Mouse (Mus musculus) v-Abl transformed pro-B cells (cell line): Measurements from ENCODE around the gene BC051142.
"Not testable (repeated sequence)": the region's sequence is repeated elsewhere in the genome, so short reads cannot be mapped to it uniquely, and the experiment has no call there.

Experiments used
- in situ Hi-C, 2 experiments: fragments of 400-800 bp; cut with MboI; formaldehyde crosslinking; loops; one replicate each; pipeline ENCODE4 v1.15.1; 2025; ENCODE audit not compliant: unreplicated experiment in 2 of 2

Gene BC051142

DNA sequence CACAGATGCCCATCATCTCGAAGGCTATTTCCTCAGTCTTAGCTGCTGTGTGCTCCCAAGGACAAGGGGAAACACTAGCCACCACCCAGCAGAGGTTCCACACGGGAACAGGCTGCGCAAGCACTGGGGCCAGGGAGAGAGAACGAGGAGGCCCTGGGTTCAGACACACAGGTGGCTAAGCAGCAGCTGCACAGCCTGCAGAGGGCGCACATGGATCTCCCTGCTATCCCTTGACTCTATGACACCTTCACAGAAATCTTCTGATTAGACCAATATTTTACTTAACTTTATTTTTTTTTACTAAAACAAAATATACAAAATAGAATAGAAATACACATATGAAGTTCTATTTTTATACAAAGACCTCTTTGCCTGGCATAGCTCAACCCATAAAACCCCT, 1.3 kb upstream of the BC051142 start:
- in situ Hi-C loops = no loop called here

DNA sequence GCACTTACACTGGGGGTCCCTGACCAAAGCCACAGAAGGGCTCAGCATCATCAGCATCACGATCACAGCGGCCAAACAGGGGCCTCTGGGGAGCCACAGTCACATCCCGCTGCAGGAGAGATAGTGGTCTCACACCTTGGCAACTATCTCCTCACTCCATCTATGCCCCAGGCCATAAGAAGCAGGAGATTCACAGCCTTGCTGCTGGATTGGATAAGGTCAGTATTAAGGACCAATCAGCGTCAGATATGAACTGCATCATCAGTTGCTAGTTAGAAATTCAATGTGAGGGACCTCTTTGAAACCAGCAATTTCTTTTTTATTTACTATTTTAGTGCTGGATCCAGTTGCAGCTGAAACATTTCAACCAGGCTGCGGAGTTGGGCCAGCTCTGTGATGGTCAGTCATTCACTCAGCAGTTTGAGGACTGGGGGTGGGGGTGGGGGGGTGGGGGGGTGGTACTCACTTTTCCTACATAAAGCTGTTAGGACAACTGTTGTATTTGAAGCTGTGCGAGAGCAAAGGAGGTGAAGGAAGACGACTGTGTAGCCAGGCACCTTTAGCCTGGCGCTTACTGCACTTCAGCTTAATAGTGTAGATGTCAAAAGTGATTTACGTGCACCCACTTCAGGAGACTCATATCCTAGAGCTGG, 436 bp upstream of the BC051142 start:
- in situ Hi-C loops = no loop called here

DNA sequence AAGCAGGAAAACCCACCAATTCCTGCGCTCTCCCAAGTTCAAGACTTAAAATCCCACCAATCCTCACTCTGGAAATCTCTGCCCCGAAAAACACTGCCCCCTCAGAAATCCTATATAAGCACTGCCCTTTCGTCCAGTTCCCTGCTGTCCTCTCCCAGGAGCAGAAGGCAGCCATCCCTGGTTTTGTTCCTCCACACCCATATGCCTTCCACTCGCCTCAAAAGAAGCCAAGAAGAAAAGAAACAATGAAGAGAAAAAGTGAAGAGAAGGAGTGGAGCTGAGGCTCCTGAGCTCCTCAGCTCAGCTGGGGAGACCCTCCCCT, 735 bp downstream of the BC051142 start:
- in situ Hi-C loops = no loop called here

DNA sequence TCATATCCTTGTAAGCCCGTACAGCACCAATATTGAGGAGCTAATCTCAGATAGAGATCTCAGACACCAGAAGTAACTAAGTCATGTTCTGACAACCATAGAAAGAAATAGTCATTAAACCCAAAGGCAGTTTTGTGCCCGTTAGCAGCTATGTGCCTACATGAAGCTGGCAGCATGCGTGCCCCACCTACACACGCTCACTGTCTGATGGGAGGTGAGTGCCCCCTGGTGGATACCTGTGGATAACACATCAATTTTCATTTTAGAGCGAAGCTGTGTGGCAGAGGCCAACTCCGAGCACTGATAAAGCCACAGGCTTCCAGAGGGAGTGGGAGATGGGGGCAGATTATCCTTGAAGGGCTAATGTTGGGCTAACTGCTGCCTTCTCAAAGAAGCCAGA, 12.5 kb downstream of the BC051142 start:
- in situ Hi-C loops = loop anchor here (10.0 to 25.0 kb wide), 2 partner anchors 166 to 549 kb away; partner anchors contain the start of gene Gm7029 (in 1 of the 2)

DNA sequence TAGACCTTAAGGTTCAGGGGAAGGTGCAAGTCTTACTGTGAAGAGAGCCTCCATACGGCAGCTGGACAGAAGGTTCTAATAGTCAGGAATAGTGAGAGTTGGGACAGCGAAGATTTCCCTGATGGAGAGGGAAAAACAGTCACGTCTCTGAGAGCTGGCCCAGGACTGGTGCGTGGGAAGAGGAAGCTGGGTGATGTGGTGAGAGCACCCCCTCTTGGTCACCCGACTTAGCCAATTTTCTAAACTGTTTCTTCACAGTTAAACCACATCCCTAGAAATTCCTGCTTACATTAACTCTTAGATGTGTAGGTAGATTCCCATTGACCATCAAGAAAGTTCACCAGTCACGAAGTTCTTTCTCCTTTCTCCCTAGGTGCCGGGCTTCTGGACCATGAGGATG, 21.4 kb downstream of the BC051142 start:
- in situ Hi-C loops = loop anchor here in 1 of 2 experiments (25.0 kb wide), 1 partner anchor 558 kb away; the partner anchor contains the start of gene Gm7029

DNA sequence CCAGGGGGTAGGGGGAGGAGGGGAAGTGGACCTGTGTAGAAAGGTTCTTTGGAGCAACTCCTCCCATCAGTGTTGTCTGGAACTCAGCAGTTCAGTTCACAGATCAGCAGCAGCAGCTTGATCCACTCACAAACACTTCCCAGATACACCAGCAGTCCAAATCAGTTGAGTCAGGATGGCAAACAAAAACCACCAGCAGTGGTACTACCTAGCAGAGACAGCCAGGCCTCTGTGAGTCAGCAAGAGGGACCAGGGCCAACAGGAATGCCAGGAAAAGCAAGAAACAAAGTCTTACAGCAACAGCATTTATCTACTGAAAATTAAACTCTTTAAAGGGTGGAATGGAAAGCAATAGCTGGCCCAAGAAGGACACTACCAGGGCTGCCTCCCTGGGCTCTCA, 29.0 kb downstream of the BC051142 start:
- in situ Hi-C loops = loop anchor here in 1 of 2 experiments (25.0 kb wide), 1 partner anchor 285 kb away; no protein-coding TSS in a partner anchor

DNA sequence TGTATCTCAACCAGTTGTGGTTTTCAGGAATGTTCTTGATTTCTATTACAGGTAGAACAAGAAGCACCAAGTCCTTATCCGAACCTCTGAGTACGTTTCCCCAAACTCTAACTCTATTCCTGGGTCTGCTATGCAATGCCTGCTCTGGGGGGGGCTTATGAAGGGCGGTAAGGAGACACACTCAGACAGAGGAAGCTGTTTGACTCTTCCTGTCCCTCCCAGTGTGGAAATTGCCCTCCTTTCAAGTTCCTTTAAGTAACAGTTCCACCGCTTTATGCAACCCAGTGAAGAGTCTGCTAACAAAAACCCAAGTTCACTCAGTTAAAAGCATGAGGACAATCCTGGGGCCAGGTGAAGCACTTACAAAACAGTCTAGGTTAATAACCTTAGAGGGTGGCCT, 38.5 kb downstream of the BC051142 start:
- in situ Hi-C loops = loop anchor here (10.0 to 25.0 kb wide), 3 partner anchors 108 to 275 kb away; no protein-coding TSS in a partner anchor

DNA sequence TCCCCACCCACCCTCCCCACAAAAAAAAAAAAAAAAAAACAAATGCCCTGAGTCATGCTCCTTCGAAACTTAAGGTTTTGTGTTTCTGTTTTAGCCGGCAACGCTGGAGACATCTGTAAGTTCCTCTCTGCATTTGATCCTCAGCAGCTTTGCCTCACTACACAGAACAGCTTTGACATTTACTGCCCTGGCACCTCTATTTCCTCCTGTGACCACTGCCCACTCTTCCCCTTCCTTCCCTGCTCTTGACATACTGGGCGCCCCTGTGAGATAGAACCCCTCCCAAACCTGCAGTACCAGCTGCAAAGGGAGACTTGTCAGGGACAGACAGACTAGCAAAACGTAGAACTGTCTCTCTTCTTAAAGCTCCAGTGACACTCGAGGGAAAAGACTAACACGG, 39.0 kb downstream of the BC051142 start:
- in situ Hi-C loops = loop anchor here (10.0 to 25.0 kb wide), 3 partner anchors 107 to 275 kb away; no protein-coding TSS in a partner anchor

DNA sequence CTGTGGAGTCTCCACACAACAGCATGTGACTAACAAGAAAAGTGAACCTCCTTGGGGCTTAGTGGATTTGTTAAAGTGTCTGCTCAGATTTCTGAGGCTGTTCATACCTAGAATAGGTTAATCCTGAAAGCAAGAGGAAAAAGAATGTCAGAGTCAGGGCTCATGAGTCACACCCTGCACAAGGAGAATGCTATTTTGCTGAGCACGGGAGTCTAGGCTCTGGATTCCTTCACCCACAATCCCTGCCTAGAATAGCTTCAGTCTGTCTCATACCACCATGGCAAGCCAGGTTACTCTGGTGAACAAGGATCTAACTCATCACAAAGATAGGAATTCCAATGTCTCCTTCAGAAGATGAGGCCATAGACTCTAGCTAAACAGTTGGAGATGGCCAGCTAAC, 40.0 kb downstream of the BC051142 start:
- in situ Hi-C loops = loop anchor here (10.0 to 25.0 kb wide), 3 partner anchors 106 to 274 kb away; no protein-coding TSS in a partner anchor

DNA sequence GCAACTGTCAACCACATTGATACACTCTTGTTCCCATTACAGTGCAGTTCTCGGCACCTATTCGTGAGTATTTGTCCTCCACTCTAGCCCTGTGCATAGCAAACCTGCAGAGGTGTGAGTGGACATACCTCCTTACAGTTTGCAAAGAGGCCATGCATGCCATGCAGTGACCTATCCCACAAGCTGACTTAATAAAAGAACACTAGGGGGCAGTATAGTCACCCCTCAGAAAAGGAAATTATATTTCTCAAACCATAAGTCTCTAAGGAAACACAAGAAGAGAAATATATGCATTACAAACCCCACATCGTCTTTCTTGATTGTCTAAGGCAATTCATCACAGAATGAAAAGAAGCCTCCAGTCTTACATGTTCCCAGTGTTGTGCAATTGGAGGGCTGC, 41.2 kb downstream of the BC051142 start:
- in situ Hi-C loops = loop anchor here (5.0 to 25.0 kb wide), 4 partner anchors 105 to 273 kb away; partner anchors contain the start of gene Egfl8 (in 2 of the 2)

DNA sequence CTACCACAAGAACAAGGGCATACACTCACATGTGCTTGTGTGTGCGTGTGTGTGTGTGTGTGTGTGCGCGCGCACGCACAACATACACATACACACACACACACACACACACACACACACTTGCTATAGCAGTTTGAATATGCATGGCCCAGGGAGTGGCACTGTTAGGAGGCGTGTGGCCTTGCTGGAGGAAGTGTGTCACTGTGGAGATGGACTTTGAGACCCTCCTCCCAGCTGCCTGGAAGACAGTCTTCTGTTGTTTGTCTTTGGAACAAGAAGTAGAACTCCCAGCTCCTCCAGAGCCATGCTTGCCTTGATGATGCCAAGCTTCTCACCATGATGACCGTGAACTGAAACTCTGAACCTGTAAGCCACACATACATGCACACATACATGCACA, 43.4 kb downstream of the BC051142 start:
- in situ Hi-C loops = loop anchor here (5.0 to 25.0 kb wide), 2 partner anchors 175 to 270 kb away; partner anchors contain the start of gene Egfl8 (in 2 of the 2)

DNA sequence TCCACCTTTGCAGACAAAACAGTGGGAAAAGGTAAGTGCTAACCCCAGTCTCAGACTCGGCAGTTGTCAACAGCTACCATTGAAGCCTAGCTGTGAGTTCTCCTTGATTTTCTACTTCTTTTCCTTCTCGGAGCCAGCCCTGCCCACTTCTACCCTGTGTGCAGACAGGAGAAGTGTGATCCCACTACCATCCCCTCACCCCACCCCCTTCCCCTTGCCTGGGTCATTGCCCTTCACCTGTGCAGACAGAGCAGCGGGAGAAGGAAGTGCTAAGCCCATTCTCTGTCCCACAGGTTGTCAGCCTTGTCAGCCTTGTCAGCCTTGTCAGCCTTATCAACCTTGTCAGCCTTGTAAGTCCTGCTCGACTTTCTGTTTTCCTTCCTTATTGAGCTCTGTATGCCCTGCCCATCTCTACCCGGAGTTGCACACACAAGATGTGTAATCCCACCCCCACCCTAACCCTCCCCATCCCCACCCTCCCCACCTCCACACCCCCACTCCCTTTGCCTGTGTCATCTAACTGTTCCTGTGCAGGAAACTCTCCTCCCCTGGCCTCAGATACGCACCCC, 49.9 kb downstream of the BC051142 start:
- in situ Hi-C loops = loop anchor here in 1 of 2 experiments (25.0 kb wide), 1 partner anchor 264 kb away; no protein-coding TSS in a partner anchor

DNA sequence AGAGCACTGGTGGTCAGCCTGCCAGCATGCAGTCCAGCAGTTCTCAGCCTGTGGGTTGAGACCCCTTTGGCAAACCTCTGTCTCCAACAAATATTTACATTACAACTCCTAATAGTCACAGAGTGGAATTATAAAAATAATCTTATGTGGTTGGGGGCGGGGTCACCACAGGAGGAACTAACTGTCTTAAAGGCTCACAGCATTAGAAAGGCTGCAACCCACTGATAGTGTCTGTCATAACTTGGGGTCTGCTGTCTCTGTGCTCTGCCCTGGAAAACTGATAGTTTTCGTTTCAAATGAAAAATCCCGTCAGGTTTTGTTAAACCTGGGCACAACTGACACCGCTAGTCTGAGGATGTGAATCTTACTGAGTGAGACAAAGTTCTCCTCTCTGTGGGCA, 59.0 kb downstream of the BC051142 start:
- in situ Hi-C loops = no loop called here

DNA sequence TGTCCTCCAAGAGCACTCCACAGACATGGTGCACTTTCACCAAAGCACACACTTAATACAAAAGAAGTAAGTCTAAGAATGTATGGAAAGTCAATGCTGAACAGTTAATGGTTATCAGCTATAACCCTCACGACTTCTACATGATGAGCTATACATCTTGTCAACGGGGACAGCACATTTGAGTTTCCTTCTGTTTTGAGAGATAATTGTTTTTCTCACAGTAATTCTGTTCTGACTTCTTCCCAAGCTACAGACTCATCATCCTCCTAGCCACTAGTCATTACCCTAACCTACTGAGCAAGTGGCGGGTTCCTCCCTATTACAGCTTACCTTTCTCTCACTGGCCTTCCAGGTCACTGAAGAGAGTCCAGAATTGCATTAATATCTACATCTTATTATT, 60.6 kb downstream of the BC051142 start:
- in situ Hi-C loops = no loop called here

DNA sequence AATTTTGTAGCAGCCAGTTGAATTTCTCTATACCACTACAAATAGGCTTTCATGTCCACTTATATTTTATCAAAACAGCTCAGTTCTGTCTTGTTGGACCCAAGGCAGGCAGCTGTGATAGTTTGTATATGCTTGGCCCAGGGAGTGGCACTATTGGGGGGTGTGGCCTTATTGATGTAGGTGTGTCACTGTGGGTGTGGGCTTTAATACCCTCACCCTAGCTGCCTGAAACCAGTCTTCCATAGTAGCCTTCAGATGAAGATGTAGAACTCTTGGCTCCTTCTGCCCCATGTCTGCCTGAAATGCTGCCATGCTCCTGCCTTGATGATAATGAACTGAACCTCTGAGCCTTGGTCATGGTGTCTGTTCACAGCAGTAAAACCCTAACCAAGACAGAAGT, 67.3 kb downstream of the BC051142 start:
- in situ Hi-C loops = not testable (repeated sequence)

DNA sequence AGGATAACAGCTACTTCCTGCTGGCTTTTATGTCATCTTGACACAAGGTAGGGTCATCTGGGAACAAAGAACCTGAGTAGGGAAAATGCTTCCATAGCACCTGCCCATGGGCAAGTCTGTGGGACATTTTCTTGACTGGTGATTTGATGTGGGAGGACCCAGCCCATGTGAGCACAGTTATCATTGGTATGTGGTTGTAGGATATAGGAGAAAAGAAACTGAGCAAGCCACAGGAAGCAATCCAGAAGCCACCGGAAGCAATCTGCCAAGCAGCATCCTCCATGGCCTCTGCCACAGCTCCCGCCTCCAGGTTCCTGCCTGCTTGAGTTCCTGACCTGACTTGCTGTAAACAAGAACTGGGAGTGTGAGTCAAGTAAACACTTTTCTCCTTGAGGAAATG, 71.9 kb downstream of the BC051142 start:
- in situ Hi-C loops = no loop called here

DNA sequence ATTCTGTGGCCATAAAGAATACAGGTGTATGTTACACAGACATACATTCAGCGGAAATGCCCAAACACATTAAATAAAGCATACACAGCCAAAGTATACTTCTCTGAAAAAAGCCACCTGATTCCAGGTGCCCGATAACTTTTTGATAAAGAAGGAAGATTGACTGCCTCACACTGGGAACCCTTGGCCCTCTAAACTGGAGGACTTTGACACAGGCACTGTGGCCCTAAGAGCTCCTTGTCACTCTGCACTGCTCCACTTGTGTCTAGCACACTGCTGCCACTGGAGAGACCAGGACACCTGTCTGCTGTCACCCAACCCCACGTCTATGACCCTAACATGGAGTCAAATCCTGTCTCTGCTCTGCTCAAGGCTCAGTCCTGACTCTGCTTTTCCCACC, 76.4 kb downstream of the BC051142 start:
- in situ Hi-C loops = no loop called here

DNA sequence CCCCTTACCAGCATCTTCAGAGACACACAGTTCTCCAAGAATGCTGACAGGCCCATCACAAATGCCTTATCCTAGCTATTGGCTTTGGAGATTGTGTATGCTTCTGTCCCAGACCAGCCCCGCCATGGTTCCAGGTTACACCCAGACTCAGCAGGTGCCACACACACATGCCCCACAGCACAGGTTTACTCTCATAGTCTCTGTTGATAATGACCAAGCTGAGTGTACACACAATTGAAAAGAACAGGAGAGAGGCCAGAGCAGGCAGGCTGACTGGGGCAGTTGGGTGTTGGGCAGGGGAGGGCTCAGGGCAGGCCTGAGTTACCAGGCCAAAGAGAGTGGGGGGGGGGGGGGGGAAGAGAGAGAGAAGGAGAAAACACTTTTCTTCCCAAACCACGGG, 77.8 kb downstream of the BC051142 start:
- in situ Hi-C loops = no loop called here

DNA sequence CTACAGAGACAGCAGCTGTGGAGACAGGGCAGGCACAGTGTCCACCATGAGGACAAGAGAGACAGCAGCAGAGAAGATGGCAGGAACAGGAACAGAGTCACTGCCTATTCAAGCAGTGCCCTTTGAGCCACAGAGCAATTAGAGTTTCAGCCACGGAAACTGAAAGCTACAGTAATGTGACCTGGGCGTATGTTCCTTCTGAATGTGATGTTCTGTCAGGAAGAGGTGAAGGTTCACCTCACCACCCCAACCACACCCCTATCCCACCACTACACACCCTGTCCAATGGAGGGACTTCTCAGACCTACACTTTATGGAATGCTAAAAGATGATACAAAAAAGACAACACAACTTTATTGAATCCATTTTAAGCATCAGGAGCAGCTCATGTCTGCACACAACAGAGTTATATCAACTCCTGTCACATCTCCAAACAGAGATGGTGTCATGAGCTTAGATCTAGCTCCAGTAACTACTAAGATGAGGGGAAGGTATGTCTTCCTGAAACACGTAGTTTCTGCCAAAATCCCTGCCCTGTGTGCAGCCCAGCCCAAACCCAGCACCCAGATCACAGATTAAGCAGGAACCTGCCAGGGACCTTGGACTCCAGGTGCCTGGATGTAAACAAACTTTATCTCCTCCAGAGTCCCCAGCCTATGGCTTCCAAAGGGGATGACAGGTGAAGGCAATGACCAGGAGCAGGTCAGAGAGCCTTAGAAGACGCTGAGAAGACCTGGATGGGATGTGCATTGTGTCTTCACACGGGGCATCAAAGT, 78.8 kb downstream of the BC051142 start, which contains the start of gene Btnl4:
Gene Btnl4, minus strand, starts transcription at position 81 of the 776 bp plus-strand sequence.
- in situ Hi-C loops = not testable (repeated sequence)

DNA sequence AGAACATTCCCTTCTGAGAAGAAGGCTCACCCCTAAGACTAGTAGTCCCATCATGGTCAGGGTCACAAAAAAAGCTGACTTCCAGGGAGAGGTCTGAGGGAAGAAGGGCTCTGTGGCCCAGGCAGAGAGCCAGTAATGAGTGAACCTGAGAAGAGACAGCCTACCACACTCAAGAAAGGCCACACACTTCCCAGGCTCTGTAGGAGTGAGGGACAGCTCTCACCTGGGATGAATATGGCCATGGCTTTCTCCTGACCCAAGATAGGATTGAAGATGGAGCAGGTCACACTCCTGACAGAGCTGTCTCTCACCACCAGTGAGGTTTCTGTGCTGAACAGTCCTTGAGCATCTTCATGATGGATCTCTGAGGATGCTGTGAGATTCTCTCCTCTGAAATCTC, 94.2 kb downstream of the BC051142 start:
- in situ Hi-C loops = no loop called here

DNA sequence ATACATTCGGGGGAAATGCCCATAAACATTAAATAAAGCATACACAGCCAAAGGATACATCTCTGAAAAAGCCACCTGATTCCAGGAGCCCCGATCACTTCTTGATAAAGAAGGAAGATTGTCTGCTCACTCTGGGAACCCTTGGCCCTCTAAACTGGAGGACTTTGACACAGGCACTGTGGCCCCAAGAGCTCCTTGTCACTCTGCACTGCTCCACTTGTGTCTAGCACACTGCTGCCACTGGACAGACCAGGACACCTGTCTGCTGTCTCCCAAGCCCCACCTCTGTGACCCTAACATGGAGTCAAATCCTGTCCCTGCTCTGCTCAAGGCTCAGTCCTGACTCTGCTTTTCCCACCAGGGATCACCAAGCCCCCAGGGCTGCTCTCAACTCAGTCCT, 96.5 kb downstream of the BC051142 start:
- in situ Hi-C loops = not testable (repeated sequence)
